Mouse (Mus musculus): Measurements from ENCODE around the gene Mrpl3.

The Mrpl3 gene

GRCm38 (mm10) chr9:105053147-105053557 is at the start of gene Mrpl3:
Mrpl3 (plus strand) TSS chr9:105053239.
- in situ Hi-C loops (cut with MboI, MseI): loop anchor here (25.0 kb wide), 2 partner anchors 334 to 1634 kb away; partner anchors contain the start of genes Aste1, Nek11 and Tex264

GRCm38 (mm10) chr9:105010721-105011120 is 42.3 kb upstream of the Mrpl3 start:
- in situ Hi-C loops (cut with MboI, MseI): no loop called here

GRCm38 (mm10) chr9:105018186-105018585 is 34.9 kb upstream of the Mrpl3 start:
- in situ Hi-C loops (cut with MboI, MseI): no loop called here

GRCm38 (mm10) chr9:105028311-105028710 is 24.7 kb upstream of the Mrpl3 start:
- in situ Hi-C loops (cut with MboI, MseI): no loop called here

GRCm38 (mm10) chr9:105032572-105032971 is 20.5 kb upstream of the Mrpl3 start:
- in situ Hi-C loops (cut with MboI, MseI): no loop called here

GRCm38 (mm10) chr9:105033641-105034040 is 19.4 kb upstream of the Mrpl3 start:
- in situ Hi-C loops (cut with MboI, MseI): no loop called here

GRCm38 (mm10) chr9:105037847-105038246 is 15.2 kb upstream of the Mrpl3 start:
- in situ Hi-C loops (cut with MboI, MseI): no loop called here

GRCm38 (mm10) chr9:105046014-105046413 is 7.0 kb upstream of the Mrpl3 start:
- in situ Hi-C loops (cut with MboI, MseI): no loop called here

- in situ Hi-C loops (cut with MboI, MseI): no loop called here
Observed at GRCm38 (mm10) chr9:105048351-105048750, 4.7 kb upstream of the Mrpl3 start.

- in situ Hi-C loops (cut with MboI, MseI): loop anchor here (25.0 kb wide), 2 partner anchors 338 to 1638 kb away; partner anchors contain the start of genes Aste1, Nek11 and Tex264
Observed at GRCm38 (mm10) chr9:105049636-105050035, 3.4 kb upstream of the Mrpl3 start.

- in situ Hi-C loops (cut with MboI, MseI): loop anchor here (25.0 kb wide), 2 partner anchors 337 to 1637 kb away; partner anchors contain the start of genes Aste1, Nek11 and Tex264
Observed at GRCm38 (mm10) chr9:105050257-105050656, 2.8 kb upstream of the Mrpl3 start.

- in situ Hi-C loops (cut with MboI, MseI): loop anchor here (25.0 kb wide), 2 partner anchors 333 to 1633 kb away; partner anchors contain the start of genes Aste1, Nek11 and Tex264
Observed at GRCm38 (mm10) chr9:105053812-105054211, 773 bp downstream of the Mrpl3 start.

- in situ Hi-C loops (cut with MboI, MseI): loop anchor here (25.0 kb wide), 2 partner anchors 318 to 1618 kb away; partner anchors contain the start of genes Aste1, Nek11 and Tex264
Observed at GRCm38 (mm10) chr9:105069106-105069505, 16.1 kb downstream of the Mrpl3 start.

- in situ Hi-C loops (cut with MboI, MseI): loop anchor here (25.0 kb wide), 2 partner anchors 314 to 1614 kb away; partner anchors contain the start of genes Aste1, Nek11 and Tex264
Observed at GRCm38 (mm10) chr9:105072991-105073748, 20.1 kb downstream of the Mrpl3 start.

- in situ Hi-C loops (cut with MboI, MseI): loop anchor here (25.0 kb wide), 2 partner anchors 312 to 1612 kb away; partner anchors contain the start of genes Aste1, Nek11 and Tex264
Observed at GRCm38 (mm10) chr9:105074851-105075250, 21.8 kb downstream of the Mrpl3 start.

GRCm38 (mm10) chr9:105076756-105077424 is 23.9 kb downstream of the Mrpl3 start:
- in situ Hi-C loops (cut with MboI, MseI): no loop called here

GRCm38 (mm10) chr9:105078460-105078859 is 25.4 kb downstream of the Mrpl3 start:
- in situ Hi-C loops (cut with MboI, MseI): no loop called here

GRCm38 (mm10) chr9:105080246-105080645 is 27.2 kb downstream of the Mrpl3 start:
- in situ Hi-C loops (cut with MboI, MseI): no loop called here

- in situ Hi-C loops (cut with MboI, MseI): no loop called here
Observed at GRCm38 (mm10) chr9:105100807-105101570, 48.0 kb downstream of the Mrpl3 start.

GRCm38 (mm10) chr9:105101911-105102310 is 48.9 kb downstream of the Mrpl3 start:
- in situ Hi-C loops (cut with MboI, MseI): no loop called here

GRCm38 (mm10) chr9:105103893-105104292 is 50.9 kb downstream of the Mrpl3 start:
- in situ Hi-C loops (cut with MboI, MseI): no loop called here

All from regulatory T cell (primary cell).